Mouse (Mus musculus) liver, embryonic 13.5 days (tissue): ENCODE measurements at regions not wholly inside any gene's neighbourhood (a gene's known extent, or its start where the extent isn't known, plus 50 kb on each side); places are given as distances from the start of the nearest gene placed in this dataset.

Experiments
- ATAC-seq: fragments of 200-750 bp; cut with Nextera tagmentation; 2 replicates; pipeline ENCODE4 v1.8.0; 2017; ENCODE audit warnings: low read depth, mild to moderate bottlenecking, moderate number of reproducible peaks, moderate library complexity
- DNase-seq: peaks from one replicate; pipeline ENCODE4 v3.0.0; 2022
- H3K27ac ChIP-seq: fragments of 300-500 bp; sonication (generic); 2 replicates; pipeline ENCODE4 v1.5.1; 2015; ENCODE audit warnings: moderate library complexity, mild to moderate bottlenecking, inconsistent platforms
- H3K27me3 ChIP-seq: fragments of 300-500 bp; sonication (generic); 2 replicates; pipeline ENCODE4 v1.6.1; 2015; ENCODE audit warnings: mild to moderate bottlenecking, inconsistent platforms
- H3K36me3 ChIP-seq: fragments of 300-500 bp; sonication (generic); 2 replicates; pipeline ENCODE4 v1.6.1; 2015; ENCODE audit warnings: mild to moderate bottlenecking, inconsistent platforms
- H3K4me1 ChIP-seq: fragments of 300-500 bp; sonication (generic); replicated peaks from 2 replicates; pipeline ENCODE4 v1.6.1; 2015; ENCODE audit warnings: inconsistent platforms
- H3K4me2 ChIP-seq: fragments of 300-500 bp; sonication (generic); 2 replicates; pipeline ENCODE4 v1.6.1; 2015; ENCODE audit warnings: inconsistent platforms, mild to moderate bottlenecking, moderate library complexity
- H3K4me3 ChIP-seq: fragments of 300-500 bp; sonication (generic); replicated peaks from 2 replicates; pipeline ENCODE4 v1.5.1; 2015; ENCODE audit warnings: mild to moderate bottlenecking, inconsistent platforms
- H3K9ac ChIP-seq: fragments of 300-500 bp; sonication (generic); 2 replicates; pipeline ENCODE4 v1.6.1; 2015; ENCODE audit warnings: mild to moderate bottlenecking, inconsistent platforms
- H3K9me3 ChIP-seq: fragments of 300-500 bp; sonication (generic); replicated peaks from 2 replicates; pipeline ENCODE4 v1.6.1; 2016; ENCODE audit warnings: inconsistent platforms
- WGBS: fragments of 180-500 bp; shearing (Covaris S2); methylation state at CpG from one replicate; pipeline ENCODE4 v1.1.7; 2015; ENCODE audit not compliant: insufficient replicate concordance; 5-methylcytosine and 5-hydroxymethylcytosine counted together

DNA sequence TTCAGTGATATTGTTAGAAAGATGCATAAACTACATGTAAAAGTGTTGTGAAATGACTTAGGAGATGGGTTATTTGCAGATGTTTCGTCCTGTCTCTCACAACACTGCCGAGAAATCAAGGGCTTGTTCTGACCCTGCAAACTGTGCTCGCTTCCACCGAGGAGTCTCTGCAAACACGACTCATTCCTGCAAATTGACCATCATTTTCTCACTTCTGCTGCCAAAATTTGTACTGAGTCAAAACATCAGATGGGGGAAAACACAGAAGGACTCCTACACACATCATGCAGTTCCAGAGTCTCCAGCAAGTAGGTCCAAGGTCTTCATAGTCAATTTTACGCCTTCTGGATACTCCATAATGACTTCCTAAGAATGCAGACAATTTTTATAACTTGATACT is 109.9 kb upstream of the Qrfpr start:
- no peaks in the 10 kb centered on the region for H3K27me3 ChIP-seq
- H3K9me3 ChIP-seq, result no peaks in the 10 kb centered on the region
- H3K4me1 ChIP-seq, result no peaks in the 10 kb centered on the region
- H3K27ac ChIP-seq, result no peak overlapping the region
- 69% methylated on average over 6 of the region's 6 CpGs for WGBS
- H3K36me3 ChIP-seq, result no peaks in the 10 kb centered on the region
- no peak overlapping the region for H3K4me3 ChIP-seq
- no peak overlapping the region for H3K4me2 ChIP-seq
- H3K9ac ChIP-seq, result no peak overlapping the region
- ATAC-seq (no peak), DNase-seq (no peak)

DNA sequence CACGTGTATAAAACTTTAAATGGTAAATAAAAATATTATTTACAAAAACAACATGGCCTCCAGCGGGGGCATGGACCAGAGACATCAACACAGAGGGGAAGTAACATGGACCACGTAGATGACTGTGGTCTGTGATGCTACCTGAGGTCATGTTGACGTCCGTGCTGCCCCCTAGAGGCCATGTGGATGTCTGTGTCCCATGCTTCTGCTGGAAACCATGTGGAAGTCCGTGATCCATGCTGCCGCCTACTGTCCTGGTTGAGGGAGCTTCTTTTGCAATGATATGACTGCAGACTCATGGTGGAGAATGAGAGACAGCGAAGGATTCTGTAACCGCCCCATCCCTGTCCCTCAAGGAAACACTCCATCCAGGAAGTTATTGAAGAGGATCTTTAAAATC is 108.5 kb upstream of the Qrfpr start:
- H3K4me2 ChIP-seq, result no peak overlapping the region
- 20% methylated on average over 9 of the region's 9 CpGs for WGBS
- ATAC-seq, result no peak

DNA sequence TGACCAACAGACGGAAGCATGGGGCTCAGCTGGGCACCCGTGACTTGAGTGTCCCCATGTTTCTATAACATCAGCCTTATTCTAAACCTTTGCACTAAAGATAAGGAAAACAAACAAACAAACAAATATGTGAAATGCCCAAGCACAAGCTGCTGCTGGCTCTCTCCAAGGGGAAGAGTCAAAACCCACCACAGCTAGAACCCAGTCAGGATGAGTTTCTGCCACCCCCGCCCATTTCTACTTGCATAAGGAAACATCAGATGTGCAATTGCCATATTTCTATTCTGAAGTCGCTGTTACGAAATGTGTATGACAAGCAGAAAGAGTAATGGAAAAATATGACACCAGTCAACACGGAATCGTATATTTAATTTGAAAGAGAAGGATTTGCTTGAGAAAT is 107.5 kb upstream of the Qrfpr start:
- no peak overlapping the region for H3K4me2 ChIP-seq
- 73% methylated on average over 7 of the region's 7 CpGs for WGBS
- no peaks in the 10 kb centered on the region for H3K27me3 ChIP-seq
- no peak for ATAC-seq
- no peaks in the 10 kb centered on the region for H3K36me3 ChIP-seq
- no peak overlapping the region for H3K27ac ChIP-seq
- H3K4me3 ChIP-seq, result no peak overlapping the region
- H3K9me3 ChIP-seq, result no peaks in the 10 kb centered on the region
- DNase-seq, result no peak
- H3K9ac ChIP-seq, result no peak overlapping the region
- no peaks in the 10 kb centered on the region for H3K4me1 ChIP-seq

More for the DNA sequence above, 108.5 kb upstream of the Qrfpr start:
- Histone ChIP-seq H3K9me3 (no peaks in the 10 kb centered on the region), H3K36me3 (no peaks in the 10 kb centered on the region), H3K9ac (no peak overlapping the region), H3K4me3 (no peak overlapping the region), H3K4me1 (no peaks in the 10 kb centered on the region), H3K27me3 (no peaks in the 10 kb centered on the region), H3K27ac (no peak overlapping the region)
- DNase-seq, result peak; percentile 18

DNA sequence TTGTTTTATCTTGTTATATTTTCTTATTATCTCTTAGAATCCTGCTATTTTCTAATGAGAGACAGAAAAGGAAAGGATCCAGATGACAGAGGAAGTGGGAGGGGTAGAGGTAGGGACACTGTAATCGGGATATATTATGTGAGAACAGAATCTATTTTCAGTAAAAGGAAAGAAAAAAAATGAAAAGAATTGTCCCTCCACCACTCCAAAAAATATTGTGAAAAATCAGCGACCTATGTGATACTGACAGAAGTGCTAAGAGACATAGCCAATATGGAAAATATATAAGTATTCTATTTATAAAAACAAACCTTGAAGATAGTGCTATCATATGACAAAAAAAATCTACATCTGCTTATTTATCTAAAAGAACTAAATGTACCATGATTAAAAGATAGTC is 106.8 kb upstream of the Qrfpr start:
- H3K27ac ChIP-seq, result no peak overlapping the region
- H3K36me3 ChIP-seq, result no peaks in the 10 kb centered on the region
- no peak for ATAC-seq
- no peaks in the 10 kb centered on the region for H3K27me3 ChIP-seq
- no peaks in the 10 kb centered on the region for H3K4me1 ChIP-seq
- DNase-seq, result no peak
- no peak overlapping the region for H3K4me2 ChIP-seq
- H3K4me3 ChIP-seq, result no peak overlapping the region
- no peaks in the 10 kb centered on the region for H3K9me3 ChIP-seq
- WGBS, result 38% methylated on average over 2 of the region's 2 CpGs
- H3K9ac ChIP-seq, result no peak overlapping the region

DNA sequence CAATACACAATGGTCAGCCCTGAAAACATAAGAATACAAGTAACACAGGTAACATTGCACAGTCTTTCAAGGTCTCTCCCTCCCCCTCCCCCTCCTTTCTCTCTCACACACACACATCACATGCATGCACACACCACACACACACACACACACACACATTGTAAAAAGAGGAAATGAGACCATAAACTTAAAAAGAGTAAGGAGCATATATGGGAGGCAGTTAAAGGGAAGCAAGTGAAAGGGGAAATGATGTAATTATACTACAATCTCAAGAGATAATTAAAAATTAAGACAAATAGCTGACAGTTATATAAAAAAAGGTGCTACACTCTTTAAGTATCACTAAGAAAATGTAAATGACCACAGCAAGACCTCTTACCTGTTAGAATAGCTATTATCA is 96.5 kb upstream of the Qrfpr start:
- Histone ChIP-seq H3K36me3 (no peaks in the 10 kb centered on the region), H3K4me3 (no peak overlapping the region), H3K27me3 (no peaks in the 10 kb centered on the region), H3K9ac (no peak overlapping the region), H3K27ac (no peak overlapping the region), H3K9me3 (no peaks in the 10 kb centered on the region), H3K4me1 (no peaks in the 10 kb centered on the region), H3K4me2 (no peak overlapping the region)
- DNase-seq (no peak), ATAC-seq (no peak)

DNA sequence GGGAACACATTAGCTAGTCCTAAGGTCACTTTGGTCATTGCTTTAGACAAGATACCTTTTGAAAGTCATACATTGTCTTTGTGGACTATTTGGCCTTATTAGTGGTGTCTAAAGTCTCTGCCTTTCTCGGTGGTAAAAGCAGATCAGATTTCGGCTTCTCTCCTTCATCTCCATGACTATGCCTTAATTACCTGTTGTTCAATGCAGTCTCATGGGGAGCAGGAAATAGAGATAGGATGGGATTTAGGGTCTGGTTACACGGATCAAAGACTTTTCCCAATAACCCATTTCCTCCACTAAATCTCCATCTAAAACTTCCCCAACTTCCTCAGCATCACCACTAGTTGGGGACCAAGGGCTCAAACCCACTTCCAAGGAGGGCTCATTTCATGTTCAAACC is 89.2 kb upstream of the Qrfpr start:
- Histone ChIP-seq H3K4me3 (no peak overlapping the region), H3K4me1 (no peaks in the 10 kb centered on the region), H3K9me3 (no peaks in the 10 kb centered on the region), H3K27ac (no peak overlapping the region), H3K36me3 (no peaks in the 10 kb centered on the region), H3K4me2 (no peak overlapping the region), H3K27me3 (0 out of 2 replicates have a peak, but pooled peaks cover 3% of the 10 kb centered on the region), H3K9ac (no peak overlapping the region)
- DNase-seq (no peak), ATAC-seq (no peak)
- WGBS, result 21% methylated on average over 3 of the region's 3 CpGs

DNA sequence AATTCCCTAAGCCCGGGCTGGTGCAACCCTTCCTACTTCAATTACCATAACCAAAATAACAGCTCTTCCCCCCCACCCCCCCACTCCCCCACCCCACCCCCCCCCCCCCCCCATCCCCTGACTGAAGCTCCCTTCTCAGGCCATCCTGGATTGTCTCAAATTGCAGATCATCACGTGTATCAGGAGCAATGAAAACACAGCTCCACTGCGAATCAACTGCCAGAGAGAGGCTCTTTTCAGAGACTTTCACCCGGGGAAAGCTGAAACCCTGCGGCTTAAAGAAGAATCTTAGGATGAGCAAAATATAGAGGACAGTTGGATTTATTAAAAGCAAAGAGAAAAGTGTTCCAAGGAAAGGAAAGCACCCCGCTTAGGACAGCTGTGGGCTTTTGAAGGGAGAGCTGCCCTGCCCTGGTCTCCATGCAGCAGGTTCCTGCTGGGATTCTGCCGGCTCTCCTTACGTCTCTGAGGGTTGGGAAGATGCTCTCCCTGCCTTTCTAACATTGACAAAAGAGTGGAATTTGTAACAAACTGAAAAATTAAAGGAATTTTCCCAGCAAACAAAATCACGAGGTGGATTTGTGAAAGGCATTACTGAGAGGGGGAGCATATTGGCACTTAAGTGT is 88.6 kb upstream of the Qrfpr start:
- Histone ChIP-seq H3K4me2 (no peak overlapping the region), H3K36me3 (no peaks in the 10 kb centered on the region), H3K27ac (no peak overlapping the region), H3K27me3 (0 out of 2 replicates have a peak, but pooled peaks cover 3% of the 10 kb centered on the region), H3K9ac (no peak overlapping the region), H3K4me1 (no peaks in the 10 kb centered on the region), H3K4me3 (no peak overlapping the region), H3K9me3 (no peaks in the 10 kb centered on the region)
- no peak for ATAC-seq
- DNase-seq, result no peak
- WGBS, result 8% methylated on average over 9 of the region's 9 CpGs

DNA sequence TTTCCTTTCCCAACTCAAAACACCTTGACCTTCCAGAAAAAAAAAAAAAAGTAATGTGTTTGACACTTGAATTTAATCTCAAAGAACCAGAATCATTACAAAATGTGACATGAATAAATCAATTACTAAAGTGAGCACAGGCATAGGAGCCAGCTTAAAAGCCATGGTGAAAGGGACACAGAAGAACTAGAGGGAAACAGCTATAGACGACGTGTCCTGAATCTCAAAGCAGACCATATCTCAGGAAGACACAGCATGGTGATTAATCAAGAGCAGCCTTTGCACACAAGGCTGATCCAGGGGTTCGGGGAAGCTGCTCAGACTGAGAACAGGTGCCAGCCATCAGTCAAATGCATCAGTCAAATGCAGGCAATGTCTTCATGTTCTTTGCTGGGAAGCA is 74.7 kb upstream of the Qrfpr start:
- no peak overlapping the region for H3K27ac ChIP-seq
- H3K36me3 ChIP-seq, result no peaks in the 10 kb centered on the region
- no peaks in the 10 kb centered on the region for H3K9me3 ChIP-seq
- ATAC-seq, result no peak
- no peak for DNase-seq
- no peak overlapping the region for H3K9ac ChIP-seq
- no peak overlapping the region for H3K4me2 ChIP-seq
- no peaks in the 10 kb centered on the region for H3K4me1 ChIP-seq
- H3K27me3 ChIP-seq, result no peaks in the 10 kb centered on the region
- 54% methylated on average over 3 of the region's 3 CpGs for whole genome bisulfite sequencing
- H3K4me3 ChIP-seq, result no peak overlapping the region

DNA sequence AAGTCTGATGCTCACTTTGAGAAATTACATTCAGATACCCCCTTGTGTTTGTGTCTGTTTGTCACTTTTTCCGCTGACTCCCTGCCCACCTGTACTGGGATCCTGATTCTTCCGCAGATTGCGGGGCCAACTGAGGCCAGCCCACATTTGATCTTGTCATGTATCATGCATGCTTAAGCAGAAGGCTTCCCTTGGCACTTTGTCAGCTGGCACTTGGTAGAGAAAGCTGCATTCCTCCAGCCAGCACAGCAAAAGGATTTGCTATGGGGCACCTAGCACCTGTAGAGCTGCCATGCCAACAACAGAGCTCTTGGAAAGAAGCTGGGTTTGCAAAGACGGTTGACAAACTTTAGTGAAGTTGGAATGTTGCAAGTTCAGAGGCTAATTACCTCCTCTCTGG is 69.9 kb upstream of the Qrfpr start:
- no peaks in the 10 kb centered on the region for H3K4me1 ChIP-seq
- DNase-seq, result no peak
- H3K9me3 ChIP-seq, result no peaks in the 10 kb centered on the region
- no peak overlapping the region for H3K27ac ChIP-seq
- no peak overlapping the region for H3K4me3 ChIP-seq
- no peak for ATAC-seq
- WGBS, result 87% methylated on average over 4 of the region's 4 CpGs
- H3K27me3 ChIP-seq, result no peaks in the 10 kb centered on the region
- no peak overlapping the region for H3K9ac ChIP-seq
- no peaks in the 10 kb centered on the region for H3K36me3 ChIP-seq
- no peak overlapping the region for H3K4me2 ChIP-seq

DNA sequence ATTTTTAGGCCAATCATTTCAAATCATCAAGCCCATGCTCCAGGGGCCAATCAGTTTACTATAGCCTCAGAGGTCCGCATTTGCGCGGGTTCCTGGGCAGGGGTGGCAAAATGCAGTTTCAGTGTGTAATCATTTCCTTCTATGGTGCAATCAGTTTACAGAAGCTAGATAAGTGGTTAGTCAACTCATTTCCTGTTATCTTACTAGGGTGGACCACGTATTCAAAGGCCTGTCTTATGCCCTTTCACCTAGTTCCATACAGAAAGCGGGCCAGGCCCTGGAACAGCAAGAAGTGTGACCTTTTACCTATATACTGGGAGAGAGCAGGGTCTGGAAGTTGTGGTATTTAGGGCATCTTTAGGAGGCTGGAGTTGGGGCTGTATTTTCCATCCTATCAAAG is 62.0 kb upstream of the Qrfpr start:
- no peaks in the 10 kb centered on the region for H3K4me1 ChIP-seq
- peaks cover 5% of the 10 kb centered on the region; the same call in 1 of the 2 replicates for H3K9me3 ChIP-seq
- DNase-seq (no peak), ATAC-seq (no peak)
- H3K36me3 ChIP-seq, result no peaks in the 10 kb centered on the region
- H3K4me2 ChIP-seq, result no peak overlapping the region
- no peak overlapping the region for H3K4me3 ChIP-seq
- H3K27me3 ChIP-seq, result no peaks in the 10 kb centered on the region
- H3K9ac ChIP-seq, result no peak overlapping the region
- 37% methylated on average over 5 of the region's 5 CpGs for WGBS
- H3K27ac ChIP-seq, result no peak overlapping the region

DNA sequence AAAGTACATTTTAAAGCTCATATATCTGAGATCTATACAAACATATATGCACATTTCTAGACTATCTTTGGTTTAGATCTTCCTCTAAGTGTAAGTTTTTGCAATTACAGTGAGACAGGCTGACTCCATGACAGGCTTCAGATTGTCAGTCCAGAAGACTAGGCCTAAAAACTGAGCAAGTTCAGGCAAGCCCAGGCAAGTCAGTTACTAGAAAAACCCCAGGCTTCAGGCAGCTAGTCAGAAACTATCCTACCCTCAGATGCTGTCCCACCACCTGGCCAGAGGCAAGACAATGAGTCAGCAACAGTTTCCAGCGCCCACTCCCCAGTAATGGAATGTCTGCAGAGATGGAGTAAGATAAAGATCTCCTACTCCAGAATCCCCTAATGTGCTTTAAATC is 53.4 kb upstream of the Qrfpr start:
- H3K27ac ChIP-seq, result no peak overlapping the region
- DNase-seq (no peak), ATAC-seq (no peak)
- no peak overlapping the region for H3K4me2 ChIP-seq
- no peaks in the 10 kb centered on the region for H3K4me1 ChIP-seq
- no peak overlapping the region for H3K4me3 ChIP-seq
- H3K36me3 ChIP-seq, result no peaks in the 10 kb centered on the region
- no peaks in the 10 kb centered on the region for H3K9me3 ChIP-seq
- WGBS, result 44% methylated on average over 1 of the region's 1 CpGs
- no peak overlapping the region for H3K9ac ChIP-seq
- H3K27me3 ChIP-seq, result no peaks in the 10 kb centered on the region
